Mouse (Mus musculus): ENCODE measurements around the gene Dot1l.

GRCm38 (mm10) chr10:80756099-80756498 is 1.1 kb downstream of the Dot1l start:
- TF ChIP-seq CHD2 (IDR thresholded peaks at IDR 0.05; ENCODE audit: low read depth, low read length) (no peak), ZNF384 (IDR thresholded peaks at IDR 0.05; ENCODE audit: low read depth, low read length) (no peak), ZC3H11A (IDR thresholded peaks at IDR 0.05; ENCODE audit: borderline replicate concordance, low read depth, low read length) (no peak)
